Comparison of ENCODE assay signal across 8 mouse cellular contexts in the genomic region with DNA sequence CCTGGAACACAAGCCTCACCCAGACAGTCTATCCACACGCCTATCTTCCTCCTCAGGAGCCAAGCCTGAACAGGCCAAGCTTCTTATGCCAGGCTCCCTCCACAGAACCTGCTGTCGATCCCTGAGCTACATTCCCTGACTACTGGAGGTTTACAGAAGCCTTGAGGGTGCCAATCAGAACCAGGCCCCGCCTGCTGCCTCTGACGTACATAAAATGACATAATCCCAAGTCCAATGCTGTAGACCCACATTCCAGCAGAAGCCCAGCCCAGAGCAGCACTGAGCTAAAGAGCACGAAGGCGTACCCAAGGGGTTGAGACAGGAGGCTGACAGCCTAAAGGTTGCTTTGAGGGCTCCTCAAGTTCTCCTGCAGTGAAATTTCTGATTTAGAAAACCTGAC. TPM values are rescaled to one million over a fixed set of nuclear protein-coding genes. Genes with fewer than 3 reads are reported as not detected.
DNase-seq lines count a peak whose midpoint lies in the region; ATAC-seq and TF ChIP-seq lines count a peak whose summit lies in the region.

No protein-coding gene starts in this region.

- H3K4me3 ChIP-seq in gastrocnemius, adult 2 months, result 0 out of 2 replicates have a peak overlapping the region, but pooled peaks have one; percentile 1
- no peak overlapping the region for H3K4me3 ChIP-seq in intestine, embryonic 16.5 days (ENCODE audit: low read length)
- no peak overlapping the region for H3K4me3 ChIP-seq in midbrain, embryonic 15.5 days

- no peak for TF ChIP-seq CTCF in gastrocnemius, adult 2 months (IDR thresholded peaks at IDR 0.05)

- peaks cover 54% of the 10 kb centered on the region for H3K4me1 ChIP-seq in intestine, embryonic 16.5 days (ENCODE audit: control insufficient read depth, insufficient read depth, low read length)
- H3K4me1 ChIP-seq in midbrain, embryonic 15.5 days, result peaks cover 83% of the 10 kb centered on the region

- H3K27me3 ChIP-seq in intestine, embryonic 16.5 days (replicated peaks; ENCODE audit: control insufficient read depth, insufficient read depth, low read length), result no peaks in the 10 kb centered on the region
- no peaks in the 10 kb centered on the region for H3K27me3 ChIP-seq in midbrain, embryonic 15.5 days (replicated peaks)

- peak; percentile 87 for DNase-seq in adipocyte (ENCODE audit: low spot score)
- peak; percentile 87 for DNase-seq in cerebellum, adult 11 months
- peak; percentile 75 for DNase-seq in gastrocnemius, adult 2 months
- DNase-seq in left cerebral cortex, adult 8-10 months (ENCODE audit: low spot score in 2 of 2), result peak; percentile 75 to 86
- peak; percentile 49 for DNase-seq in urinary bladder, postnatal 10 days (ENCODE audit: low spot score)
- DNase-seq in spleen, postnatal 10 days (ENCODE audit: low spot score in 2 of 2), result no peak

- peak; percentile 85 for ATAC-seq in intestine, embryonic 16.5 days
- no peak; the same call in 1 of the 2 replicates for ATAC-seq in midbrain, embryonic 15.5 days (replicated peaks)

- H3K4me2 ChIP-seq in intestine, embryonic 16.5 days (ENCODE audit: low read depth, low read length), result no peak overlapping the region
- H3K4me2 ChIP-seq in midbrain, embryonic 15.5 days, result no peak overlapping the region

- H3K36me3 ChIP-seq in intestine, embryonic 16.5 days (ENCODE audit: control insufficient read depth, insufficient read depth, low read length), result no peaks in the 10 kb centered on the region
- H3K36me3 ChIP-seq in midbrain, embryonic 15.5 days (replicated peaks), result no peaks in the 10 kb centered on the region

- intact Hi-C loops in gastrocnemius, adult 2 months (cut with DNase I), result no loop called here

- peak overlapping the region; percentile 97 for H3K27ac ChIP-seq in gastrocnemius, adult 2 months
- peak overlapping the region; percentile 29 for H3K27ac ChIP-seq in intestine, embryonic 16.5 days (ENCODE audit: low read length)
- H3K27ac ChIP-seq in midbrain, embryonic 15.5 days, result peak overlapping the region; percentile 20; the same call in 1 of the 2 replicates

- no peaks in the 10 kb centered on the region for H3K9me3 ChIP-seq in intestine, embryonic 16.5 days (ENCODE audit: control insufficient read depth, low read length)
- no peaks in the 10 kb centered on the region for H3K9me3 ChIP-seq in midbrain, embryonic 15.5 days

- 28% methylated on average over 6 of the region's 6 CpGs for WGBS in intestine, embryonic 16.5 days
- 43% methylated on average over 6 of the region's 6 CpGs for WGBS in midbrain, embryonic 15.5 days

- H3K9ac ChIP-seq in intestine, embryonic 16.5 days (ENCODE audit: low read depth, low read length), result no peak overlapping the region
- H3K9ac ChIP-seq in midbrain, embryonic 15.5 days, result no peak overlapping the region

RNA-seq across cellular contexts. Expression of a gene that starts 6.0 kb away (rescaled TPM):
- 10 to 100 TPM; 12.5 to 26.8 TPM for total RNA-seq in gastrocnemius, adult 2 months (2021)
- polyA plus RNA-seq in intestine, embryonic 16.5 days (2015; fragmentation: Nextera tagmentation; extraction: Ambion mirVana), result 14.5 and 15.3 TPM in 2 replicates
- 100 to 1,000 TPM; 121 to 130 (median 128) TPM for total RNA-seq in left cerebral cortex, adult 8-10 months (2022)
- 47.5 and 49.0 TPM in 2 replicates for polyA plus RNA-seq in midbrain, embryonic 15.5 days (2015; fragmentation: Nextera tagmentation; extraction: Ambion mirVana)

RNA-seq across cellular contexts. Expression of a gene that starts 26.8 kb away (rescaled TPM):
- total RNA-seq in gastrocnemius, adult 2 months (2021), result 1 to 10 TPM; 3.0 to 3.9 TPM
- polyA plus RNA-seq in intestine, embryonic 16.5 days (2015; fragmentation: Nextera tagmentation; extraction: Ambion mirVana), result 10.6 and 11.2 TPM in 2 replicates
- 100 to 1,000 TPM; 328 to 363 (median 345) TPM for total RNA-seq in left cerebral cortex, adult 8-10 months (2022)
- polyA plus RNA-seq in midbrain, embryonic 15.5 days (2015; fragmentation: Nextera tagmentation; extraction: Ambion mirVana), result 155 and 165 TPM in 2 replicates

RNA-seq across cellular contexts. Expression of a gene that starts 32.5 kb away (rescaled TPM):
- 1 to 10 TPM; 4.9 to 5.1 TPM for total RNA-seq in gastrocnemius, adult 2 months (2021)
- polyA plus RNA-seq in intestine, embryonic 16.5 days (2015; fragmentation: Nextera tagmentation; extraction: Ambion mirVana), result 57.6 and 62.3 TPM in 2 replicates
- total RNA-seq in left cerebral cortex, adult 8-10 months (2022), result 10 to 100 TPM; 15.3 to 18.1 (median 16.3) TPM
- 14.4 and 17.4 TPM in 2 replicates for polyA plus RNA-seq in midbrain, embryonic 15.5 days (2015; fragmentation: Nextera tagmentation; extraction: Ambion mirVana)

RNA-seq across cellular contexts. Expression of a gene that starts 45.5 kb away (rescaled TPM):
- total RNA-seq in gastrocnemius, adult 2 months (2021), result 1 to 10 TPM in 1 of 2 experiments, under 1 TPM in 1; 0.69 to 1.1 TPM
- 5.0 and 5.6 TPM in 2 replicates for polyA plus RNA-seq in intestine, embryonic 16.5 days (2015; fragmentation: Nextera tagmentation; extraction: Ambion mirVana)
- 1 to 10 TPM; 2.1 to 4.8 (median 3.4) TPM for total RNA-seq in left cerebral cortex, adult 8-10 months (2022)
- 7.6 and 8.4 TPM in 2 replicates for polyA plus RNA-seq in midbrain, embryonic 15.5 days (2015; fragmentation: Nextera tagmentation; extraction: Ambion mirVana)

RNA-seq across cellular contexts. Expression of a gene that starts 53.2 kb away (rescaled TPM):
- total RNA-seq in gastrocnemius, adult 2 months (2021), result under 1 TPM in 1 of 2 experiments, not detected in 1; 0.64 TPM
- polyA plus RNA-seq in intestine, embryonic 16.5 days (2015; fragmentation: Nextera tagmentation; extraction: Ambion mirVana), result 11.8 and 12.3 TPM in 2 replicates
- 1 to 10 TPM in 2 of 4 experiments, under 1 TPM in 2; 0.50 to 1.5 (median 0.85) TPM for total RNA-seq in left cerebral cortex, adult 8-10 months (2022)
- 1.5 and 1.9 TPM in 2 replicates for polyA plus RNA-seq in midbrain, embryonic 15.5 days (2015; fragmentation: Nextera tagmentation; extraction: Ambion mirVana)

Comparison
In these comparisons a context has a peak if more than half of its experiments do, and no peak if none do; other contexts are left out.
1. DNase-seq: peak in adipocyte (single experiment), cerebellum, adult 11 months (single experiment), gastrocnemius, adult 2 months (single experiment), left cerebral cortex, adult 8-10 months (2 of 2) and urinary bladder, postnatal 10 days (single experiment); none in spleen, postnatal 10 days (0 of 2).
2. H3K27ac ChIP-seq: peak in every context shown above with its lines; median percentile 97 in gastrocnemius, adult 2 months; 29 in intestine, embryonic 16.5 days; 20 in midbrain, embryonic 15.5 days.
3. RNA of a gene that starts 6.0 kb away (total RNA-seq): 121 to 130 TPM in left cerebral cortex, adult 8-10 months; 12.5 to 26.8 TPM in gastrocnemius, adult 2 months; every median in the first group is over 4 times any median in the second.
4. RNA of a gene that starts 26.8 kb away (total RNA-seq): 328 to 363 TPM in left cerebral cortex, adult 8-10 months; 3.0 to 3.9 TPM in gastrocnemius, adult 2 months; every median in the first group is over 10 times any median in the second.